Mouse (Mus musculus) T-helper 2 cell (primary cell): ENCODE data around the gene Prom2.

Source experiments
- in situ Hi-C: fragments of 300-600 bp; cut with MboI, MseI; formaldehyde crosslinking; loops from one replicate; pipeline ENCODE4 v1.15.1; 2025; ENCODE audit warnings: high pct_unique_total_duplicates

Prom2 gene

GRCm38 (mm10) chr2:127496321-127496720, 44.9 kb downstream of the Prom2 start:
- in situ Hi-C loops, result no loop called here

- in situ Hi-C loops, result no loop called here
These were observed 56.6 kb downstream of the Prom2 start for GRCm38 (mm10) chr2:127484476-127485170.

GRCm38 (mm10) chr2:127483001-127483400, 58.3 kb downstream of the Prom2 start:
- in situ Hi-C loops, result no loop called here

- in situ Hi-C loops, result no loop called here
These were observed 58.7 kb downstream of the Prom2 start for GRCm38 (mm10) chr2:127482533-127482911.

DNA sequence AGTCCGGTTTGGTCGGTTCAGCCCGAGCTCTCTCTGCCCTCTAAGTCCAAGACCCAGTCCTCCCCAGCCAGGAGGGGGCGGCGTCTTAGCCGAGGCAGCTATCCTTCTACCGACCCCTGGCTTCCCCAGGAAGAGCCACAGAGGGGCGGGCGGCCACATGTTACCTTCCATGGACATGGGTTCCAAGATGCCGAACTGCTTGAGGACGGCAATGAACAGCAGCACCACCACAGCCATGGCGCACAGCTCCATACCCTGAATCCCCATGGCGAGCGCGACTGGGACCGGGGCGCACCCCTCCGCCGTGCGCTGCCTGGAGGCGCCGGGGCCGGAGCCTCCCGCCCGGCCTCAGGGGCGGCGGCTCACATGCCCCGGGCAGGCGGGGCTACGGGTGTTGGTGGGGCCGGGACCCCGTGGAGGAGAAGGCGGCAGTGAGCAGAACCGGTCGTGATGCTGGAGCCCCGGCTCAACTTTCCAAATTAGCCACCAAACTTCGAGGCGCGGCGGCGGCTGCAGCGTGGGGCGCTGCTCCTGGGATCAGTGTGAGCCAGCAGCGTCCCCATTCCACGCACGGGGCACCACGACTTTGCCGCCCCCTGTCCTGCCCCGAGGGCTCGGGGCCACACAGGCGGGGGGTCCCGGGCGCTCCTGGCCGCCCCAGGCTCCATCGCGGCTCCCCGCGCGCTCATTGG, 59.3 kb downstream of the Prom2 start:
- in situ Hi-C loops, result no loop called here

- in situ Hi-C loops, result no loop called here
These were observed 61.5 kb downstream of the Prom2 start for GRCm38 (mm10) chr2:127479763-127480162.

DNA sequence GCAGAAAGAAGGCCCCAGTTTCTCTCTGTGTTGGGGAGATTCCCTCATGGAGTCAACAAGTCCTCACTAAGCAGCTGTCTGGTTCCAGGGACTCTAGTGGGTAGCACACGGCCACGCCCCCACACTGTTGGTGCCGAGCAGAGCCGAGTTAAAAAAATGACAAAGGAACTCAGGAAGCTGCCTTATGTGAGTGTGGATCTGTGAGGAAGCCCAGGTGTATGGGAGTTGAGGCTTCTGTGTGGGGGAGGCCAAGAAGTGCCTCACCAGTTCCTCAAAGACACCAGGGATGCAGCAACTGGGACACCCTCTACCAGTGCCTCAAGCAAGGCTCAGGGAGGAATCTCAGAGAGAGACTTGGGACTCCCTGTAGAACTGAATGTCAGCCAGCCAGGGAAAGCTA, 62.1 kb downstream of the Prom2 start:
- in situ Hi-C loops, result no loop called here
